ENCODE assay signal across 17 mouse cellular contexts in the genomic region with DNA sequence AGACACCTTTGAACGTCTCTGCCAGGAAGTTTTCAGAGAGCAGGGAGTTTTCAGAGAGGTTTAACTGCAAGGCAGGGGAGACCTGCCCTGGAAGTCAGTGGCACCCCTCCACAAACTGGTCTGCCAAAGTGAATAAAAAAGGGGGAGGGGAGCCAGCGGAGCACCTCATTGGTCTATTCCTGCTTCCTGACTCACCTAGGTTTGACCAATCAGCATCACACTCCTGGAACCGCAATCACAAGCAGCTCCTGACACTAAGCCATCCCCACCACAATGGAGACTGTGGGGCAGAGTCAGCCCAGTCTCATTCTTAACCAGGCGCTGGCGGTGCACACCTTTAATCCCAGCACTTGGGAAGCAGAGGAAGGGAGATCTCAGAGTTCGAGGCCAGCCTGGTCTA.
"Had no signal": no experiment of that assay in that cellular context is flagged by ENCODE, and none has a peak within 500 bp of the region (broad histone marks: within the 10 kb centered on the region; RNA-seq: fewer than 3 reads in every experiment).

No protein-coding gene starts in this region.

- DNase-seq: lung, adult 18-20 months; lung, embryonic 14.5 days; lung, postnatal 10 days; lung, postnatal 4 days; midbrain, embryonic 14.5 days; retina, postnatal 1 day; right cerebral cortex, adult 18-20 months; right cerebral cortex, postnatal 25 days; right cerebral cortex, postnatal 4 days; spleen, adult 18-20 months; thymus, adult 18-20 months; thymus, postnatal 36 days had no signal

- H3K36me3 ChIP-seq: midbrain, embryonic 10.5 days; midbrain, embryonic 12.5 days; neural tube, embryonic 13.5 days; neural tube, embryonic 15.5 days had no signal

- H3K27ac ChIP-seq: midbrain, embryonic 10.5 days; midbrain, embryonic 12.5 days; neural tube, embryonic 13.5 days; neural tube, embryonic 15.5 days had no signal

- H3K27me3 ChIP-seq: neural tube, embryonic 13.5 days; neural tube, embryonic 15.5 days had no signal

- H3K9ac ChIP-seq: lung, embryonic 14.5 days; midbrain, embryonic 12.5 days; neural tube, embryonic 13.5 days; neural tube, embryonic 15.5 days had no signal

- H3K9me3 ChIP-seq: midbrain, embryonic 10.5 days; midbrain, embryonic 12.5 days; neural tube, embryonic 13.5 days; neural tube, embryonic 15.5 days had no signal

- H3K4me3 ChIP-seq: midbrain, embryonic 10.5 days; midbrain, embryonic 12.5 days; myocyte; neural tube, embryonic 13.5 days; neural tube, embryonic 15.5 days had no signal
